Mouse (Mus musculus) brain, embryonic 14.5 days (tissue): ENCODE measurements around the gene Cald1.

ENCODE experiments used
- CTCF ChIP-seq: fragments of 200-500 bp; IDR thresholded peaks from 2 replicates; pipeline ENCODE4 v1.5.1; 2012; ENCODE audit warnings: inconsistent platforms, mild to moderate bottlenecking, moderate library complexity, borderline replicate concordance; ENCODE audit not compliant: insufficient read depth, insufficient read length; ENCODE audit errors: extremely low read depth
- POLR2A ChIP-seq: fragments of 200-500 bp; IDR thresholded peaks from 2 replicates; pipeline ENCODE4 v1.6.1; 2012; ENCODE audit warnings: mild to moderate bottlenecking, inconsistent platforms, borderline replicate concordance; ENCODE audit not compliant: poor library complexity, insufficient read depth, insufficient read length, severe bottlenecking; ENCODE audit errors: extremely low read depth

DNA sequence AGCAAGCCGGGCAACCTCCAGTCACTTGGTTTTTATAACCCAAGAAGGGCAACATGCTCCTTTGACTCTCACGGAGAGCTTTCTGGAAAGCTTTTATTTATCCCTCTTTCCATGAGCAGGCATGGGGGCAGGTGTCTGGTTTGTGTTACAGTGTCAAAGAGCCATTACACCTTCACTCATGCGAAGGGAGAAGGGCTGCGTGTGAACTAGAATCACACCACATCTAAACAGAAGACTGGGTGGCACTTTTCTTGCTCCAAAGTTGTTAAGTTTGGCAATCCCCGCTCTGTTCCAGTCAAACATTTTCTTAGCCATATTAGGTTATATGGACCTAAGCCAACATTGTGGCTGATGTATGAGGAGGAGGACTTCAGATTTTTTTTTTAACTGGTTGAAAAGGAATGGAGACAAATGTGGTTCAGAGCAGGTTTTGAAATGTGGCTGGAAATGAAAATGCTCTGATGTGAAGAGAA lies 43.8 kb downstream of the Cald1 start:
- TF ChIP-seq CTCF (no peak), POLR2A (no peak)
